Mouse (Mus musculus) liver, postnatal 0 days (tissue): Measurements from ENCODE around the gene Wtip. TPM values are rescaled to one million over a fixed set of nuclear protein-coding genes. Genes with fewer than 3 reads are reported as not detected.
"Not testable (repeated sequence)": the region's sequence is repeated elsewhere in the genome, so short reads cannot be mapped to it uniquely, and the experiment has no call there.

Experiments used
- ATAC-seq: fragments of 200-750 bp; cut with Nextera tagmentation; 2 replicates; pipeline ENCODE4 v1.8.0; 2017; ENCODE audit warnings: mild to moderate bottlenecking, moderate library complexity
- DNase-seq: peaks from one replicate; pipeline ENCODE4 v3.0.0-alpha.2; 2016
- H3K27ac ChIP-seq: fragments of 300-500 bp; sonication (generic); 2 replicates; pipeline ENCODE4 v1.5.1; 2014; ENCODE audit warnings: antibody characterized with exemption, moderate library complexity, mild to moderate bottlenecking, low read depth
- H3K27me3 ChIP-seq: fragments of 300-500 bp; sonication (generic); 2 replicates; pipeline ENCODE4 v1.6.1; 2014; ENCODE audit warnings: low read length, control low read depth, mixed read lengths; ENCODE audit not compliant: insufficient read depth
- H3K36me3 ChIP-seq: fragments of 300-500 bp; sonication (generic); replicated peaks from 2 replicates; pipeline ENCODE4 v1.6.1; 2014; ENCODE audit warnings: mild to moderate bottlenecking, control low read depth, low read length, moderate library complexity, mixed read lengths; ENCODE audit not compliant: insufficient read depth
- H3K4me1 ChIP-seq: fragments of 300-500 bp; sonication (generic); 2 replicates; pipeline ENCODE4 v1.6.1; 2014; ENCODE audit warnings: antibody characterized with exemption, mild to moderate bottlenecking, control low read depth; ENCODE audit not compliant: insufficient read depth
- H3K4me2 ChIP-seq: fragments of 300-500 bp; sonication (generic); 2 replicates; pipeline ENCODE4 v1.6.1; 2014; ENCODE audit warnings: low read depth, mild to moderate bottlenecking, low read length, moderate library complexity, mixed read lengths
- H3K4me3 ChIP-seq: fragments of 300-500 bp; sonication (generic); 2 replicates; pipeline ENCODE4 v1.5.1; 2014; ENCODE audit warnings: low read depth, low read length
- H3K9ac ChIP-seq: fragments of 300-500 bp; sonication (generic); replicated peaks from 2 replicates; pipeline ENCODE4 v1.6.1; 2014; ENCODE audit warnings: mild to moderate bottlenecking, moderate library complexity
- H3K9me3 ChIP-seq: fragments of 300-500 bp; sonication (generic); 2 replicates; pipeline ENCODE4 v1.6.1; 2016; ENCODE audit warnings: mild to moderate bottlenecking, control low read depth, low read length, mixed read lengths
- CTCF ChIP-seq: sonication (generic); IDR thresholded peaks from 2 replicates; pipeline ENCODE4 v1.5.1; 2016; ENCODE audit warnings: antibody characterized with exemption, low read depth
- EP300 ChIP-seq: IDR thresholded peaks from 2 replicates; pipeline ENCODE4 v1.6.1; 2016; ENCODE audit warnings: antibody characterized with exemption, low read depth, mild to moderate bottlenecking
- WGBS: fragments of 180-500 bp; shearing (Covaris S2); extraction: QIAGEN DNeasy Blood & Tissue Kit; methylation state at CpG from one replicate; pipeline ENCODE4 v1.1.7; 2014; ENCODE audit not compliant: insufficient replicate concordance; 5-methylcytosine and 5-hydroxymethylcytosine counted together
- polyA plus RNA-seq: library from polyadenylated mRNA; unstranded; fragments of >200 nt; fragmentation: Nextera tagmentation; extraction: Ambion mirVana; gene quantifications from 2 replicates; pipeline ENCODE4 v1.2.1, GENCODE M21; 2015

Gene Wtip
- polyA plus RNA-seq = 0.94 and 1.5 TPM in 2 replicates

GRCm38 (mm10) chr7:34133117-34133762 is at the start of gene Wtip:
Wtip (minus strand) TSS chr7:34133268.
- no peak for TF ChIP-seq CTCF
- no peak for TF ChIP-seq EP300
- no peaks in the 10 kb centered on the region for H3K36me3 ChIP-seq
- peak within 1 kb of the TSS; percentile 74 for H3K4me2 ChIP-seq
- peak within 1 kb of the TSS; percentile 36 for H3K27ac ChIP-seq
- H3K4me3 ChIP-seq = peak within 1 kb of the TSS; percentile 57
- peaks cover 20% of the 10 kb centered on the region for H3K27me3 ChIP-seq
- 4% methylated on average over 25 of the region's 65 CpGs for WGBS
- ATAC-seq (peak; percentile 84), DNase-seq (peak; percentile 70)
- H3K9ac ChIP-seq = peak within 1 kb of the TSS; percentile 74
- H3K9me3 ChIP-seq = no peaks in the 10 kb centered on the region
- H3K4me1 ChIP-seq = no peaks in the 10 kb centered on the region

- WGBS = 86% methylated on average over 6 of the region's 6 CpGs
- not testable (repeated sequence) for H3K9ac ChIP-seq, H3K4me2 ChIP-seq, H3K4me1 ChIP-seq, DNase-seq, H3K36me3 ChIP-seq, H3K27me3 ChIP-seq, ATAC-seq, H3K4me3 ChIP-seq, H3K9me3 ChIP-seq, H3K27ac ChIP-seq
Measured at GRCm38 (mm10) chr7:34176241-34176640, 43.2 kb upstream of the Wtip start.

- Histone ChIP-seq H3K36me3 (no peaks in the 10 kb centered on the region), H3K4me1 (peaks cover 3% of the 10 kb centered on the region), H3K27me3 (no peaks in the 10 kb centered on the region), H3K27ac (no peak overlapping the region), H3K4me2 (no peak overlapping the region), H3K9me3 (no peaks in the 10 kb centered on the region), H3K9ac (no peak overlapping the region), H3K4me3 (no peak overlapping the region)
- ATAC-seq (no peak), DNase-seq (no peak)
- TF ChIP-seq CTCF (peak; percentile 22; the same call in 1 of the 2 replicates), EP300 (no peak)
- WGBS = 73% methylated on average over 1 of the region's 1 CpGs
Measured at GRCm38 (mm10) chr7:34172251-34172650, 39.2 kb upstream of the Wtip start.

GRCm38 (mm10) chr7:34169454-34169853 is 36.4 kb upstream of the Wtip start, which contains the start of gene Uba2:
Uba2 (minus strand) TSS chr7:34169599.
- no peaks in the 10 kb centered on the region for H3K27me3 ChIP-seq
- H3K9ac ChIP-seq = peak within 1 kb of the TSS; percentile 90; the same call in 1 of the 2 replicates
- 78% methylated on average over 3 of the region's 3 CpGs for WGBS
- peak within 1 kb of the TSS; percentile 80 for H3K4me3 ChIP-seq
- DNase-seq (no peak), ATAC-seq (no peak)
- TF ChIP-seq EP300 (no peak), CTCF (no peak)
- peak within 1 kb of the TSS; percentile 85 for H3K4me2 ChIP-seq
- no peaks in the 10 kb centered on the region for H3K9me3 ChIP-seq
- H3K36me3 ChIP-seq = peaks cover 8% of the 10 kb centered on the region
- H3K27ac ChIP-seq = peak within 1 kb of the TSS; percentile 81
- peaks cover 11% of the 10 kb centered on the region for H3K4me1 ChIP-seq

GRCm38 (mm10) chr7:34168470-34169251 is 35.6 kb upstream of the Wtip start:
- Histone ChIP-seq H3K36me3 (peaks cover 13% of the 10 kb centered on the region), H3K27me3 (no peaks in the 10 kb centered on the region), H3K4me2 (peak overlapping the region; percentile 85), H3K9ac (peak overlapping the region; percentile 90), H3K4me3 (peak overlapping the region; percentile 80), H3K9me3 (no peaks in the 10 kb centered on the region), H3K4me1 (peaks cover 11% of the 10 kb centered on the region), H3K27ac (peak overlapping the region; percentile 81)
- TF ChIP-seq CTCF (no peak), EP300 (no peak)
- WGBS = 10% methylated on average over 30 of the region's 30 CpGs
- DNase-seq = peak; percentile 93
- peak; percentile 96 for ATAC-seq

- H3K9me3 ChIP-seq = no peaks in the 10 kb centered on the region
- H3K36me3 ChIP-seq = peaks cover 21% of the 10 kb centered on the region
- ATAC-seq = peak; percentile 83
Measured at GRCm38 (mm10) chr7:34167766-34168469, 34.9 kb upstream of the Wtip start.

More at GRCm38 (mm10) chr7:34167766-34168469, 34.9 kb upstream of the Wtip start:
- Histone ChIP-seq H3K27me3 (no peaks in the 10 kb centered on the region), H3K9ac (peak overlapping the region; percentile 90), H3K4me1 (peaks cover 11% of the 10 kb centered on the region), H3K4me2 (peak overlapping the region; percentile 85), H3K27ac (peak overlapping the region; percentile 81), H3K4me3 (peak overlapping the region; percentile 80)
- TF ChIP-seq EP300 (no peak), CTCF (no peak)
- no peak for DNase-seq
- under 1% methylated on average over 50 of the region's 54 CpGs for WGBS
